Mouse (Mus musculus): ENCODE results near the gene 4930452B06Rik.

- TF ChIP-seq CTCF (IDR thresholded peaks at IDR 0.05; ENCODE audit: low read depth) (no peak), EP300 (IDR thresholded peaks at IDR 0.05; ENCODE audit: low read depth) (no peak)
Observed at GRCm38 (mm10) chr14:8525232-8525631, 140.8 kb downstream of the 4930452B06Rik start.
